Mouse (Mus musculus) lung, adult 2 months (tissue): ENCODE measurements around the gene Qrfpr.

Source experiments
- CTCF ChIP-seq: fragments of 200-500 bp; IDR thresholded peaks from 2 replicates; pipeline ENCODE4 v1.5.1; 2011; ENCODE audit warnings: mild to moderate bottlenecking, low read length, control low read depth; ENCODE audit not compliant: insufficient read depth
- POLR2A ChIP-seq: fragments of 200-500 bp; IDR thresholded peaks from 2 replicates; pipeline ENCODE4 v1.6.1; 2011; ENCODE audit warnings: low read depth, mild to moderate bottlenecking, control low read depth, low read length, borderline replicate concordance; ENCODE audit errors: extremely low read depth

- TF ChIP-seq CTCF = no peak
- TF ChIP-seq POLR2A = no peak
Measured at GRCm38 (mm10) chr3:36248446-36248845, 26.3 kb upstream of the Qrfpr start.
